Mouse (Mus musculus): Measurements from ENCODE around the gene Obp2b. TPM values are rescaled to one million over a fixed set of nuclear protein-coding genes. Genes with fewer than 3 reads are reported as not detected.
"Not testable (repeated sequence)": the region's sequence is repeated elsewhere in the genome, so short reads cannot be mapped to it uniquely, and the experiment has no call there.

The Obp2b gene
- not detected in 2 replicates for polyA plus RNA-seq (2012; rRNA removed)
- not detected in 2 replicates for polyA plus RNA-seq (2014; fragmentation: Nextera tagmentation; extraction: Ambion mirVana)

DNA sequence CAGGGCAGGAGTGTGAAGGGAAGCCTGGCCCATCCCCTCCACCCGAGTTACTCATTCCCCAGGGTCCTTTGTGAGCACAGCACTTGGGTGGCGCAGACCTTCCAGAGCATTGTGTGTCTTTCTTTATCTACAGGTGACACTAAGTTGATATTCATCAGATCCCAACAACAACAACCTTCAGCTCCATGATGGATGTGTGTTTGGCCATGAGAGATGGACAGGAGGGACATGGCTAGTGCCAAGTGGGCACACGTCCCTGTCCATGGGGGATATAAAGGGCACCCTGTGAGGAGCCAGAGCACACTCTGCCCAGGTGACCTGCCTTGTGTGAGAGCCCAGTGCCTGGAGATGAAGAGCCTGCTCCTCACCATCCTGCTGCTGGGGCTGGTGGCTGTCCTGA is at the start of gene Obp2b:
Obp2b (plus strand) TSS at position 301 of the 400 bp plus-strand sequence.
- not testable (repeated sequence) for H3K27me3 ChIP-seq (ENCODE audit: control insufficient read depth, insufficient read depth, low read length); DNase-seq (ENCODE audit: low read depth in 3 of 3, low spot score in 3 of 3); H3K4me1 ChIP-seq (replicated peaks; ENCODE audit: control insufficient read depth in 2 of 2, insufficient read depth in 2 of 2, low read length in 1 of 2); H3K4me3 ChIP-seq (ENCODE audit: insufficient read depth in 1 of 2, low read depth in 2 of 2, low read length in 2 of 2); H3K27ac ChIP-seq; H3K9ac ChIP-seq (replicated peaks); H3K4me2 ChIP-seq (ENCODE audit: low read depth); H3K9me3 ChIP-seq (ENCODE audit: control insufficient read depth, low read length); ATAC-seq (ENCODE audit: insufficient read depth); H3K36me3 ChIP-seq (replicated peaks; ENCODE audit: control insufficient read depth, insufficient read depth, low read depth)
- 61% methylated on average over 3 of the region's 3 CpGs for WGBS (ENCODE audit: insufficient replicate concordance)

DNA sequence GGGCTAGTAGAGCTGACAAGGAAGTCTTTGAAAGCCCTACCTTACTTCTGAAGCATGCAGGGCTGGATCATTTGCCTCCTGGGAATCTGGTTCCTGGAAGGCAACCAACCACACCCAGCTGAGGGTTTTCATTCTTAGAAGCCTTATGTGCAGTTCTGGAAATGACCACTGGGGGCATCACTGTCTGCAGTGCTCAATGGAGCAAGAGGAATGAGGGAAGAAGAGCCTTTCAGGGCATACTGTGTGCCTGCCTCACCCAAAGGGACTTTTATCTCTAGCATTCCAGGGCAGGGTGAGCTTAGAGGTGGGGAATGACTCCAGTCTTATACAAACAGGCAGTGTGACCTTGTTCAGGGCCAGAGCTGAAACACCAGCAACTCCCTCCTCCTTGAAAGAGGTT is 42.2 kb upstream of the Obp2b start:
- no peaks in the 10 kb centered on the region for H3K36me3 ChIP-seq (replicated peaks; ENCODE audit: control insufficient read depth, insufficient read depth, low read depth)
- no peak overlapping the region for H3K27ac ChIP-seq
- H3K27me3 ChIP-seq (ENCODE audit: control insufficient read depth, insufficient read depth, low read length): no peaks in the 10 kb centered on the region
- H3K9ac ChIP-seq (replicated peaks): no peak overlapping the region
- TF ChIP-seq CTCF (IDR thresholded peaks at IDR 0.05; ENCODE audit: low read depth): peak; percentile 84
- TF ChIP-seq EP300 (IDR thresholded peaks at IDR 0.05; ENCODE audit: low read depth): no peak
- ATAC-seq (ENCODE audit: insufficient read depth) (no peak), DNase-seq (ENCODE audit: low read depth in 3 of 3, low spot score in 3 of 3) (peak; percentile 16 to 52 (median 24))
- no peaks in the 10 kb centered on the region for H3K9me3 ChIP-seq (ENCODE audit: control insufficient read depth, low read length)
- no peaks in the 10 kb centered on the region for H3K4me1 ChIP-seq (replicated peaks; ENCODE audit: control insufficient read depth in 2 of 2, insufficient read depth in 2 of 2, low read length in 1 of 2)
- no peak overlapping the region for H3K4me2 ChIP-seq (ENCODE audit: low read depth)
- H3K4me3 ChIP-seq (ENCODE audit: insufficient read depth in 1 of 2, low read depth in 2 of 2, low read length in 2 of 2): no peak overlapping the region

- Histone ChIP-seq H3K27ac (no peak overlapping the region), H3K36me3 (replicated peaks; ENCODE audit: control insufficient read depth, insufficient read depth, low read depth) (no peaks in the 10 kb centered on the region), H3K9me3 (ENCODE audit: control insufficient read depth, low read length) (no peaks in the 10 kb centered on the region), H3K27me3 (ENCODE audit: control insufficient read depth, insufficient read depth, low read length) (no peaks in the 10 kb centered on the region), H3K4me3 (ENCODE audit: insufficient read depth in 1 of 2, low read depth in 2 of 2, low read length in 2 of 2) (no peak overlapping the region), H3K4me1 (replicated peaks; ENCODE audit: control insufficient read depth in 2 of 2, insufficient read depth in 2 of 2, low read length in 1 of 2) (no peaks in the 10 kb centered on the region), H3K9ac (replicated peaks) (no peak overlapping the region), H3K4me2 (ENCODE audit: low read depth) (no peak overlapping the region)
- ATAC-seq (ENCODE audit: insufficient read depth) (no peak), DNase-seq (ENCODE audit: low read depth in 3 of 3, low spot score in 3 of 3) (no peak)
- 39% methylated on average over 4 of the region's 4 CpGs for WGBS (ENCODE audit: insufficient replicate concordance)
- TF ChIP-seq CTCF (IDR thresholded peaks at IDR 0.05; ENCODE audit: low read depth): no peak
- no peak for TF ChIP-seq EP300 (IDR thresholded peaks at IDR 0.05; ENCODE audit: low read depth)
Observed at GRCm38 (mm10) chr2:25696951-25697350, 39.9 kb upstream of the Obp2b start.

- H3K27ac ChIP-seq: no peak overlapping the region
- H3K4me2 ChIP-seq (ENCODE audit: low read depth): no peak overlapping the region
- no peaks in the 10 kb centered on the region for H3K36me3 ChIP-seq (replicated peaks; ENCODE audit: control insufficient read depth, insufficient read depth, low read depth)
- no peak overlapping the region for H3K9ac ChIP-seq (replicated peaks)
- TF ChIP-seq EP300 (IDR thresholded peaks at IDR 0.05; ENCODE audit: low read depth) (no peak), CTCF (IDR thresholded peaks at IDR 0.05; ENCODE audit: low read depth) (no peak)
- ATAC-seq (ENCODE audit: insufficient read depth): no peak
- no peak for DNase-seq (ENCODE audit: low read depth in 3 of 3, low spot score in 3 of 3)
- 55% methylated on average over 2 of the region's 2 CpGs for WGBS (ENCODE audit: insufficient replicate concordance)
- H3K4me1 ChIP-seq (replicated peaks; ENCODE audit: control insufficient read depth in 2 of 2, insufficient read depth in 2 of 2, low read length in 1 of 2): no peaks in the 10 kb centered on the region
- H3K27me3 ChIP-seq (ENCODE audit: control insufficient read depth, insufficient read depth, low read length): no peaks in the 10 kb centered on the region
- no peak overlapping the region for H3K4me3 ChIP-seq (ENCODE audit: insufficient read depth in 1 of 2, low read depth in 2 of 2, low read length in 2 of 2)
- no peaks in the 10 kb centered on the region for H3K9me3 ChIP-seq (ENCODE audit: control insufficient read depth, low read length)
Observed at GRCm38 (mm10) chr2:25698696-25699095, 38.1 kb upstream of the Obp2b start.

- WGBS (ENCODE audit: insufficient replicate concordance): 52% methylated on average over 3 of the region's 3 CpGs
- H3K4me2 ChIP-seq (ENCODE audit: low read depth); H3K27me3 ChIP-seq (ENCODE audit: control insufficient read depth, insufficient read depth, low read length); ATAC-seq (ENCODE audit: insufficient read depth); H3K9me3 ChIP-seq (ENCODE audit: control insufficient read depth, low read length); H3K4me1 ChIP-seq (replicated peaks; ENCODE audit: control insufficient read depth in 2 of 2, insufficient read depth in 2 of 2, low read length in 1 of 2); H3K27ac ChIP-seq; H3K9ac ChIP-seq (replicated peaks); H3K36me3 ChIP-seq (replicated peaks; ENCODE audit: control insufficient read depth, insufficient read depth, low read depth); H3K4me3 ChIP-seq (ENCODE audit: insufficient read depth in 1 of 2, low read depth in 2 of 2, low read length in 2 of 2); DNase-seq (ENCODE audit: low read depth in 3 of 3, low spot score in 3 of 3): not testable (repeated sequence)
Observed at GRCm38 (mm10) chr2:25699743-25700142, 37.1 kb upstream of the Obp2b start, which contains the start of gene Obp2a. Obp2a (plus strand) TSS chr2:25700043.

DNA sequence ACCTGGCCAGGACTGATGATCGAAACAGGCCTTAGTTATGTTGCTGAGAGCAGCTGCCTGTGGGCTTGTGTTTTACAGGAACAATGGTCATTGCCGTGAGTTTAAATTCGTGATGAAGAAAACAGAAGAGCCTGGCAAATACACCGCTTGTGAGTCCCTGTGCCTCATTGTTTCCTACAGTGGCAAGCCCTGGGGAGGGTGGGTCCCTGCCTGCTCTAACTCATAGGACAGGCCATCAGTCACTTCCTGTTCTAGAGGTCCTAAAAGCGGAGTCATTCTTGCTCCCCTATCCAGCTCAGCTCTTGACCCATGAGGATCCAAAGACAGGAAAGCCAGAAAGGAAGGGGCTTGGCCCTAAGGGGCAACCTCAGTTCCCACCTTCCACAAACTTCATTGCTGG is 35.8 kb upstream of the Obp2b start:
- Histone ChIP-seq H3K27me3 (ENCODE audit: control insufficient read depth, insufficient read depth, low read length) (no peaks in the 10 kb centered on the region), H3K4me1 (replicated peaks; ENCODE audit: control insufficient read depth in 2 of 2, insufficient read depth in 2 of 2, low read length in 1 of 2) (no peaks in the 10 kb centered on the region), H3K27ac (no peak overlapping the region), H3K36me3 (replicated peaks; ENCODE audit: control insufficient read depth, insufficient read depth, low read depth) (no peaks in the 10 kb centered on the region), H3K9me3 (ENCODE audit: control insufficient read depth, low read length) (no peaks in the 10 kb centered on the region), H3K4me3 (ENCODE audit: insufficient read depth in 1 of 2, low read depth in 2 of 2, low read length in 2 of 2) (no peak overlapping the region), H3K9ac (replicated peaks) (no peak overlapping the region), H3K4me2 (ENCODE audit: low read depth) (no peak overlapping the region)
- DNase-seq (ENCODE audit: low read depth in 3 of 3, low spot score in 3 of 3) (no peak), ATAC-seq (ENCODE audit: insufficient read depth) (no peak)
- WGBS (ENCODE audit: insufficient replicate concordance): 37% methylated on average over 5 of the region's 5 CpGs
- TF ChIP-seq EP300 (IDR thresholded peaks at IDR 0.05; ENCODE audit: low read depth): no peak
- no peak for TF ChIP-seq CTCF (IDR thresholded peaks at IDR 0.05; ENCODE audit: low read depth)
